Mouse (Mus musculus): ENCODE measurements around the gene Ddx19a.
A peak's percentile ranks its signal among the peaks of the same experiment; 100 is the strongest.
"Not testable (repeated sequence)": the region's sequence is repeated elsewhere in the genome, so short reads cannot be mapped to it uniquely, and the experiment has no call there.

The Ddx19a gene

DNA sequence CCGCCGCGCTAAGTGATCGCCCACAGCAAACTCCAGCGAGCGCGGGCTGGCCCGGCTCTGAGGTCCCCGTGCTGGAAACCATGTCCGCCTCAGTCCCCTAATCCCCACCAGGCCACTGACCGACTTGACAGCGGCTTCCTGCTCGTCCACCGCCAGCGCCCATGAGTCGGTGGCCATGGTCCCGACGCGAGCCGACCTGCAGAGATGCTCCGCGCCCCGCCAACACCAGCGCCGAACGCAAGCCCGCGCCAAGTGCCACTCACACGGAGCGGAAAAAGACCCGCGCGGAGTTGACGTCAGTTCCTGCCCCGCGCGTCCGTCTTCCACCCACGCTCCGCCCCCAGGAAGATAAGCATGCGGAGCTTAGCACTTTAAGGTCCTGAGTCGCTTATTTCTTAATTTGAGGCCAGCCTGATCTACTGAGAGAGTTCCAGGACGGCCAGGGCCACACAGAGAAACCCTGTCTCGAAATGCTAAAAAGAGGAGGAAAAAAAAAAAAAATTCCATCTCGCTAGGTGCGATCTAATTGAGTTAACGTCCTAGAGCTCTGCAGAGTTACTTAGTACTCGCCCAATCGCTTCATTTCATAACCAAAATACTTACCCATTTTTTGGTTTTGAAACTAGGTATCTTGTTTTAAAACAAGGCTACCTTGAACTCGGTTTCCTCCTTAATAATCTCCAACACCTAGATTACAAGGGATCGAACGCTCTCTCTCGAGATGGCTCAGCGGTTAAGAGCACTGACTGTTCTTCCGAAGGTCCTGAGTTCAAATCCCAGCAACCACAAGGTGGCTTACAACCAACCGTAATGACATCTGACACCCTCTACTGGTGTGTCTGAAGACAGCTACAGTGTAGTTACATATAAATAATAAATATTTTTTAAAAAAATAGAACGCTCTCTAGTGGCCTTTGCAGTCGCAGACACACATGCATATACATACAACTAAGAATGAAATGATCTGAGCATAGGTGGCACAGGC, at the start of gene Ddx19a:
Ddx19a (minus strand) TSS at position 254 of the 985 bp plus-strand sequence.
- DNase-seq (ENCODE audit: low spot score in 2 of 2): peak; percentile 80 to 88

- no peak for DNase-seq (ENCODE audit: low spot score in 2 of 2)
Measured at GRCm38 (mm10) chr8:111044003-111044734, 46.6 kb upstream of the Ddx19a start.

DNA sequence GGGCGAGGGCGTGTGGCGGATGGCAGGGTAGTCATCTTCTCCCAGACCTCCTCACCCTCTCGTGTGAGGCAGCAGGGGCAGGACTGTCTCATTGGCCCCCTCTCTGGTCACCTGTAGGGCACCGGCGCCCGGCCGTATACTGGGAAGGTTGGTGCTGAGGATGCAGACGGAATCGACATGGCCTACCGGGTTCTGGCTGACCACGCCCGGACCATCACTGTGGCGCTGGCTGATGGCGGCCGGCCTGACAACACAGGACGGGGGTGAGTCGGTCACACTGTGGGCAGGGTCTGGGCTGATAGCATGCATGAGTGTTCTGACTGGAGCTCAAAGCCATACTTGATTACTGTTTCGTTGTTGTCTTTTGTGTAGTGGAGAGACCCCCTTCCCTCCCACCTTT, 44.9 kb upstream of the Ddx19a start:
- no peak for DNase-seq (ENCODE audit: low spot score in 2 of 2)

- DNase-seq (ENCODE audit: low spot score in 2 of 2): no peak
Measured at GRCm38 (mm10) chr8:111036591-111036990, 39.0 kb upstream of the Ddx19a start.

GRCm38 (mm10) chr8:111034276-111034675, 36.7 kb upstream of the Ddx19a start:
- no peak for DNase-seq (ENCODE audit: low spot score in 2 of 2)

DNA sequence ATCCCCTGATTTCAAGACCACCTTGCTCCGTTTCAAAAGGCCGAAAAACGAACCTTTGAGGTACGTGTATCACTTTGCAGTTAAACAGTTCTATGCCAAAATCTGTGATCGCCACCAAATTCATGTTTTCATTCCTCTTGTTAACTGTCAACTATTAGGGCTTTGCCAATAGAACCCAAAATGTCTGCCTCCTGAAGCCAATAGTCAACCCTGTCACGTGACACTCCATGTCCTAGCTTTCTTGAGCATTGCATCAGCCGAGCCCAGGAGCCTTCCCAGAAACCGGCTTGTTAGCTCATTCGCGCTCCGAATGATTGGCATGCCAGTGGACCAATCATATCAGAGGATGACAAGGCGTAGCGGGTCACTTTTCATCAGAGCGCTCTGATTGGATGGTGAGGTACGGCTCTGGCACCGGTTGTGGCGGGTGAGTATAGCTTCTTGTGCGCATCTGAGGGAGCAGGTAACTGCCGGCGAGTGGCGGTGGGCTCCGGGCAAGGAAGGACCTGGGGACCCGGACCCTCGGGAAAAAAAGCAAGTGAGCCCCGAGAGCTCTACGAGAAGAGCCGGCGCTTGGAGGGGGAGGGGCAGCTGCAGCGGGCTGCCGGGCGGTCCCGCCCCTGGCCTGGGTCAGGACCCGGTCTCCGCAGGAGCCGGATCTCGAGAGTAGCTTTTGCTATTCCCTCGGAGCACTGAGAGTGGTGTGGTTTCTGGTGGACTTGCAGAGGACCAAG, 36.0 kb upstream of the Ddx19a start:
- peak; percentile 99 to 100 for DNase-seq (ENCODE audit: low spot score in 2 of 2)

DNA sequence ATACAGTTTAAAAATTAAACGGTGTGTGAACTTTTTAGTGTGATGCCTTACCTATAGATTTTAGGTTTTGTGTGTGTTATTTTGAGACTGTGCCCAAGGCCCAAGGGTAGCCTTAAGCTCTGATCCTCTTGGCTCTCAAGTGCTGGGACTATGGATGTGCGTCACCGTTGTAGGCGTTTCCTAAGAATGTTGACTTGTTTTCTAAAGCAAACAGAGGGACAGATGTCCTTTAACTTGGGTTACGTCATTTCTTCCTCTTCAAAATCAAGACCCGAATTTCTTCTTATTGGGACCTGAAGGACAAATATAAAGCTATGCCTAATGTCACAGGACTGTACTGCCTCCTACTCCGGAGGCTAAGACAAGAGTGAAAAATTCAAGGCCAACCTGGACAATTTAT, 35.3 kb upstream of the Ddx19a start, which contains the start of gene Aars:
Aars (plus strand) TSS at position 229 of the 400 bp plus-strand sequence.
- no peak for DNase-seq (ENCODE audit: low spot score in 2 of 2)

DNA sequence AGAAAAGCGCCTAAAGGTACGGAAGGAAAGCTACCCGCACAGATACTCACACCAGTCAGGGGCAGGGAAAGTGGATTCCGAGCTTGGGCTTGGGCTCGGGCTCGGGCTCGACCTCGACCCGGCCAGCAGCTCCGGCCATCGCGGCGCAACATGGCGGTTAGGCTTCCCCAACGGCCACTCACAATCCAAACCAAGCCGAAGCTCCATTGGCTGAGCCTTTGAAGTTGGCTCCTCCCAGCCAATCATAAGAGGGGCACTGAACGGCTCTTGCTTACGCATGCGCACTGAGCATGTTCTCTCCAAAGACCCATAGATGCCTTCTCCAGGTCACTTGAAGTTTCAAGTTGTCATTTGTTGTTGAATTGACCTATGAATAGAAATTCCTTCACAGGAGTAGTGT, 34.0 kb upstream of the Ddx19a start, which contains the start of gene Ddx19b:
Ddx19b (minus strand) TSS at position 180 of the 400 bp plus-strand sequence.
- no peak for DNase-seq (ENCODE audit: low spot score in 2 of 2)

DNA sequence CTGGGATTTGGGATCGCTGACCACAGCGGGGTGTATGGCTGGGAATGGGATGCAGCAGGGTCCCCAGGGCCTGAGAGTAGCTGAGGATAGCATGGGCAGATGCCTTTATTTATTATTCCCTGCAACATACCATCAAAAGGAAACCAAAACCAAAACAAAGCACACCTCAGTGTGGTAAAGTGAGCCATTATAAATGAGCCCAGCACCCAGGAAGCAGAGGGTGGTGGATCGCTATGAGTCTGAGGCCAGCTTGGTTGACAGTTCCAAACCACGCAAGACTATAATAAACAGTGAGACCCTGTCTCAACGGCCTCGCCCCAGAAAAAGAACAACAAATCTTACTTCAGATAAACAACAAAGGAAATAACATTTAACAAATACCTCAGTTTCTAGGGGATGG, 32.4 kb upstream of the Ddx19a start:
- DNase-seq (ENCODE audit: low spot score in 2 of 2): no peak

- DNase-seq (ENCODE audit: low spot score in 2 of 2): no peak
Measured at GRCm38 (mm10) chr8:111029589-111029988, 32.0 kb upstream of the Ddx19a start.

DNA sequence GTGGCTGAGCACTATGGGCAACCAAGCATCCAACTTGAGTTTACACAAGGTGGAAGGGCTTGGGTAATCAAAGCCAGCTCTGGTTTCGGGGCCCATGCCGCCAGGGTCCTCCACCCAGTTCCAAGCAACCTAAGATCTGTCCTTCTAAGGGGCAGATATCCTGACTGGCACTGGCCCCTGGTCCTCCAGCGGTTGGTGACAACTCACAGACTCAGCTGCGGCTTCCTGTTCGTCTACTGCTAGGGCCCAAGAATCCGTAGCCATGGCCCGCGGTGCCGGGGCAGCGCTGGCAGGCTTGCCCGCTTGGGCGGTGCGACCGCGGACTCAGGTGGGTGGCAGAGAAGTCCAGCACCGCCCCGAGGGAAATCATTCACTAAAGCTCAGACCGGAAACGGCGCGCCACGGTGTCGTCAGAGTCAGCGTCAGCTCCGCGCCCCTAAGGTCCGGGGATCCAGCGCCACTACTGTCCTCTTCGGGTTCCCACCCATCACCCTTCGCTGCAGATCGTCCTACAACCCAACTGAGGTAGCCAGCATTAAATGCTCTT, 29.9 kb upstream of the Ddx19a start:
- DNase-seq (ENCODE audit: low spot score in 2 of 2): peak; percentile 80 to 82

- not testable (repeated sequence) for DNase-seq (ENCODE audit: low spot score in 2 of 2)
Measured at GRCm38 (mm10) chr8:111026609-111027008, 29.0 kb upstream of the Ddx19a start.

- DNase-seq (ENCODE audit: low spot score in 2 of 2): not testable (repeated sequence)
Measured at GRCm38 (mm10) chr8:111010230-111010991, 12.8 kb upstream of the Ddx19a start.

- no peak for DNase-seq (ENCODE audit: low spot score in 2 of 2)
Measured at GRCm38 (mm10) chr8:110996641-110997430, 764 bp downstream of the Ddx19a start.

DNA sequence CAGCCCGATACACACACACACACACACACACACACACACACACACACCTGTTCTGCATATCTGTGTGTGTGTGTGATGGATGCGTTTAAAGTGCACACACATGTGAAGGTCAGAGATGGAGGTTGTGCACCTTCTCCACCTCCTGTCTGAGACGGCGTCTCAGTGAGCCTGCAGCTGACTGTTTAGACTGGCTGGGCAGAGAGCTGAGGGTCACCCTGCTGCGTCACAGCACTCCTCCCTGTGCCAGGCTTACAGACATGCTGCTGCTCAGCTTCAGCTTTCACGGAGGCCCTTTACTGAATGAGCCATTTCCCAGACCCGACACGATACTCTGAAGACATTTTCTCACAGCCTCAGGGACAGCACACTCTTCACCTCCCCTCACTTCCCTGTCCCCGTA, 7.6 kb downstream of the Ddx19a start:
- peak in 1 of 2 experiments; percentile 10 for DNase-seq (ENCODE audit: low spot score in 2 of 2)

DNA sequence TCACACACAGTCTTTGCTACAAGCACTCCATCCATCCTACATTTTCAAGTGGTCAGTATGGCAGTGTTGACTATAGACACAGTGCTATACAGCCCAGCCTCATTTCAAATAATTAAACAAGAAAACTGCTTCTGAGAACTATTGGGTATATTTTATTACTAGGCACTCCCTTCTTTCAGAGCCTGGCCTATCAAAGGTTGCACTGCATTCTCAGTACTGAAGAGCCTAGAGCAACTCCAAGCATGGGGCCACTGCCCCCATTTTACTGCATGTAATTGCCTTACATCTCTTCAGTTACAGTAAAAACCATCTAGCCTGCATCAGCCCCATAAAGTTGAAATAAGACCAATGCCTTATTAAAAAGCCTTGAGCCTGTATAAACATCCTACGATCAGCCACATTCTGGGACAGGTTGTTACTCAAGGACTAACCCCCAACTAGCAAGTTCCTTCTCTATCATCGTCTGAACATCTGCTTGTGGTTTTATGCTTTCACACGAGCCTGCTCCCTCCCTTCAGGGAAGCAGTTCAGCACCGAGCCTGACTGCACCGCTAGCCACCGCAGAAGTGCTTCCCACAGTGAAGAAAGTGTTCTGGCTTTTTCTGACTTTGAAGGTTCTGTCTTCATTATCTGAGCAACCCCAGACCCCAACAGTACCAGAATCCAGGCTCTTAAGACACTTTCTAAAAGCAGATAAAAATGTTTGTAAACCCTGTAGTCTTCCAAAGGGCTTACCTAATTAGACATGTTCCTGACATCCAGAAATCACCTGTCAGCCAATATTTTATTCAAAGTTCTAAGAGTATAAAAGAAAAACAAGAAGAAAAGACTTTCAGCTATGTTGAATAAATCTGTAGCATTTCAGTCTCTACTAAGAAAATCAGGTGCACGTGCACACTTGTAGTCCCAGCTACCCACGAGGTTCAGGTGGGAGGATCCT, 9.5 kb downstream of the Ddx19a start:
- no peak for DNase-seq (ENCODE audit: low spot score in 2 of 2)

GRCm38 (mm10) chr8:110981304-110981703, 16.3 kb downstream of the Ddx19a start:
- no peak for DNase-seq (ENCODE audit: low spot score in 2 of 2)

DNA sequence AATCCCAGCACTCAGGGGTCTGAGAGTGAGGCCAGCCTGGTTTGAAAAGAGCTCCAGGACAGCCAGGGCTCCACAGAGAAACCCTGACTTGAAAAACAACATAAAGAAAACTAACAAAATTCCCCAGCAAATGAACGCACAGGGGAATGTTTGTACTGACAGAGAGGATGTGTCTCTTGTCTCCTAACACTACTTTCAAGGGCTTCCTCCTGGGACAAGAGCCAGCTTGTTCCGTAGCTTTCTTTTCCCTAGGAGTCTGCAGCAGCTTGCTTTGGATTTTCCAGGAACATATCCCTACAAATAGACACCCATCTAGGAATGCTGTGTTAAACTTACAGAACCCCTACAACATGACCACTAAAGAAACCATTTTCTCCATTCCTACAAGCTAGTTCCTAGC, 19.6 kb downstream of the Ddx19a start:
- not testable (repeated sequence) for DNase-seq (ENCODE audit: low spot score in 2 of 2)

DNA sequence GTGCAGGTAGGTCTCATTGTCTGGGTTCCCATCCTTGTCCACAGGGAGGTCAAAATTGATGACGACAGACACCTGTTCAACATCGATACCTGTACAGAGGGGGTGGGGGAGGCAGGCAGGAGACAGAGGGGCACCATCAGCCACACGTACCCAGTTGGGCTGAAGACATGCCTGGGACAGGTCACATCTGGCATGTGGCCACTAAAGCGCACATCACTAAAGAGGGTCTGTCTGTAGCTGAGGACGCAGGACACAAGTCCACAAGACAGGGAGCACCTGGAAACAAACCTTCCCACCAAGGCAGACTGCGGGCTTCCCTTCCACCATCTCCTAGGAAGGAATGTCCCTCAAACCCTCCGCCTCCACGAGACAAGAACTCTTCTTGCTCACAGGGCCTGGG, 21.1 kb downstream of the Ddx19a start:
- DNase-seq (ENCODE audit: low spot score in 2 of 2): not testable (repeated sequence)

Measured in heart, adult 9 months (tissue).